Mouse (Mus musculus): ENCODE measurements around the gene Ankle1.

Ankle1 gene

GRCm38 (mm10) chr8:71381971-71382961, 23.5 kb upstream of the Ankle1 start:
- peak; percentile 78 for DNase-seq (ENCODE audit: low read depth)

- DNase-seq (ENCODE audit: low read depth): no peak
Measured at GRCm38 (mm10) chr8:71383396-71383795, 22.4 kb upstream of the Ankle1 start.

- no peak for DNase-seq (ENCODE audit: low read depth)
Measured at GRCm38 (mm10) chr8:71383860-71384259, 21.9 kb upstream of the Ankle1 start.

- DNase-seq (ENCODE audit: low read depth): peak; percentile 71
Measured at GRCm38 (mm10) chr8:71385212-71385835, 20.5 kb upstream of the Ankle1 start.

- peak; percentile 38 for DNase-seq (ENCODE audit: low read depth)
Measured at GRCm38 (mm10) chr8:71388267-71388666, 17.5 kb upstream of the Ankle1 start.

- no peak for DNase-seq (ENCODE audit: low read depth)
Measured at GRCm38 (mm10) chr8:71391696-71392095, 14.1 kb upstream of the Ankle1 start.

- DNase-seq (ENCODE audit: low read depth): no peak
Measured at GRCm38 (mm10) chr8:71392391-71392790, 13.4 kb upstream of the Ankle1 start.

GRCm38 (mm10) chr8:71392871-71393270, 12.9 kb upstream of the Ankle1 start:
- DNase-seq (ENCODE audit: low read depth): peak; percentile 55

- no peak for DNase-seq (ENCODE audit: low read depth)
Measured at GRCm38 (mm10) chr8:71394481-71394880, 11.3 kb upstream of the Ankle1 start.

GRCm38 (mm10) chr8:71395071-71395470, 10.7 kb upstream of the Ankle1 start:
- DNase-seq (ENCODE audit: low read depth): no peak

- DNase-seq (ENCODE audit: low read depth): no peak
Measured at GRCm38 (mm10) chr8:71395629-71396028, 10.2 kb upstream of the Ankle1 start, which contains the start of gene Ushbp1. Ushbp1 (minus strand) TSS chr8:71395802.

GRCm38 (mm10) chr8:71396639-71397305, 9.0 kb upstream of the Ankle1 start, which contains the start of gene Babam1:
Babam1 (plus strand) TSS chr8:71396861.
- DNase-seq (ENCODE audit: low read depth): peak; percentile 100

GRCm38 (mm10) chr8:71397701-71398100, 8.1 kb upstream of the Ankle1 start:
- no peak for DNase-seq (ENCODE audit: low read depth)

- DNase-seq (ENCODE audit: low read depth): no peak
Measured at GRCm38 (mm10) chr8:71400826-71401225, 5.0 kb upstream of the Ankle1 start.

- DNase-seq (ENCODE audit: low read depth): no peak
Measured at GRCm38 (mm10) chr8:71401454-71401853, 4.4 kb upstream of the Ankle1 start.

- no peak for DNase-seq (ENCODE audit: low read depth)
Measured at GRCm38 (mm10) chr8:71402446-71402964, 3.3 kb upstream of the Ankle1 start.

- DNase-seq (ENCODE audit: low read depth): no peak
Measured at GRCm38 (mm10) chr8:71403107-71403885, 2.5 kb upstream of the Ankle1 start.

GRCm38 (mm10) chr8:71404011-71404410, 1.8 kb upstream of the Ankle1 start:
- DNase-seq (ENCODE audit: low read depth): no peak

- DNase-seq (ENCODE audit: low read depth): peak; percentile 77
Measured at GRCm38 (mm10) chr8:71404951-71405351, 859 bp upstream of the Ankle1 start.

GRCm38 (mm10) chr8:71406099-71407015, 547 bp downstream of the Ankle1 start:
- peak; percentile 88 for DNase-seq (ENCODE audit: low read depth)

Data from 416B (cell line).